Mouse (Mus musculus): Measurements from ENCODE around the gene Thsd4.

GRCm38 (mm10) chr9:60106683-60107082, 415.2 kb downstream of the Thsd4 start:
- TF ChIP-seq POLR2A (IDR thresholded peaks at IDR 0.05; ENCODE audit: insufficient read depth, low read length) (no peak), CTCF (IDR thresholded peaks at IDR 0.05; ENCODE audit: low read depth, low read length) (no peak)
